Mouse (Mus musculus) myocyte (in vitro differentiated cells): ENCODE data around the gene Pold1. TPM values are rescaled to one million over a fixed set of nuclear protein-coding genes. Genes with fewer than 3 reads are reported as not detected.
A peak's percentile ranks its signal among the peaks of the same experiment; 100 is the strongest.

Source experiments
- H3K27me3 ChIP-seq: one replicate; pipeline ENCODE4 v1.6.1; 2011; ENCODE audit not compliant: control insufficient read depth, insufficient read depth, insufficient read length
- H3K36me3 ChIP-seq: one replicate; pipeline ENCODE4 v1.6.1; 2011; ENCODE audit not compliant: control insufficient read depth, insufficient read depth
- H3K4me2 ChIP-seq: one replicate; pipeline ENCODE4 v1.6.1; 2011; ENCODE audit warnings: low read depth, control low read depth
- H3K4me3 ChIP-seq: one replicate; pipeline ENCODE4 v1.5.1; 2011; ENCODE audit warnings: mild to moderate bottlenecking, control low read depth, moderate library complexity
- H3K79me2 ChIP-seq: one replicate; pipeline ENCODE4 v1.6.1; 2011; ENCODE audit not compliant: control insufficient read depth, insufficient read depth
- H3ac ChIP-seq: one replicate; pipeline ENCODE4 v1.6.1; 2011; ENCODE audit not compliant: control insufficient read depth, insufficient read length
- CEBPB ChIP-seq: IDR thresholded peaks from 2 replicates; pipeline ENCODE4 v1.6.1; 2011; ENCODE audit warnings: mild to moderate bottlenecking, moderate library complexity; ENCODE audit not compliant: poor library complexity, insufficient read depth, severe bottlenecking
- E2F4 ChIP-seq: IDR thresholded peaks from one replicate; pipeline ENCODE4 v1.6.1; 2011; ENCODE audit warnings: mild to moderate bottlenecking, control low read depth, moderate library complexity; ENCODE audit not compliant: insufficient read depth
- MAX ChIP-seq: IDR thresholded peaks from one replicate; pipeline ENCODE4 v1.6.1; 2011; ENCODE audit warnings: low read depth, mild to moderate bottlenecking, control low read depth
- MYOD1 ChIP-seq, 3 experiments: IDR thresholded peaks; one replicate each; pipeline ENCODE4 v1.6.1; 2011; ENCODE audit warnings: control low read depth in 2 of 3, low read depth in 2 of 3, mild to moderate bottlenecking in 2 of 3, moderate library complexity in 1 of 3; ENCODE audit not compliant: insufficient read length in 2 of 3, control insufficient read depth in 1 of 3
- MYOG ChIP-seq, 3 experiments: IDR thresholded peaks; one replicate each; pipeline ENCODE4 v1.6.1; 2011; ENCODE audit warnings: control low read depth in 2 of 3, low read depth in 2 of 3, mild to moderate bottlenecking in 2 of 3; ENCODE audit not compliant: insufficient read length in 2 of 3, control insufficient read depth in 1 of 3, insufficient read depth in 1 of 3
- POLR2A ChIP-seq: IDR thresholded peaks from one replicate; pipeline ENCODE4 v1.6.1; 2011; ENCODE audit warnings: low read depth, mild to moderate bottlenecking, control low read depth, moderate library complexity; ENCODE audit not compliant: insufficient read length
- POLR2AphosphoS2 ChIP-seq: IDR thresholded peaks from one replicate; pipeline ENCODE4 v1.6.1; 2011; ENCODE audit warnings: low read depth, control low read depth; ENCODE audit not compliant: insufficient read length
- REST ChIP-seq: IDR thresholded peaks from one replicate; pipeline ENCODE4 v1.6.1; 2011; ENCODE audit warnings: mild to moderate bottlenecking, control low read depth, moderate library complexity; ENCODE audit not compliant: insufficient read depth, insufficient read length
- SRF ChIP-seq: IDR thresholded peaks from one replicate; pipeline ENCODE4 v1.6.1; 2011; ENCODE audit warnings: low read depth; ENCODE audit not compliant: control insufficient read depth, insufficient read length
- TCF12 ChIP-seq: IDR thresholded peaks from one replicate; pipeline ENCODE4 v1.6.1; 2011; ENCODE audit warnings: mild to moderate bottlenecking, control low read depth; ENCODE audit not compliant: poor library complexity, insufficient read depth, severe bottlenecking
- TCF3 ChIP-seq: IDR thresholded peaks from one replicate; pipeline ENCODE4 v1.6.1; 2011; ENCODE audit warnings: low read depth, control low read depth; ENCODE audit not compliant: insufficient read length
- USF1 ChIP-seq: IDR thresholded peaks from one replicate; pipeline ENCODE4 v1.6.1; 2011; ENCODE audit warnings: low read depth, mild to moderate bottlenecking, control low read depth, moderate library complexity
- polyA plus RNA-seq: library from polyadenylated mRNA; unstranded; fragments of >200 nt; fragmentation: generic; extraction: Trizol; gene quantifications from one replicate; pipeline ENCODE4 v1.2.1, GENCODE M21; 2012; ENCODE audit warnings: missing spikeins

Pold1 gene
- 23.9 TPM for polyA plus RNA-seq

- peak within 1 kb of the TSS; percentile 39 for H3K4me3 ChIP-seq
- no peak for TF ChIP-seq MAX
- TF ChIP-seq POLR2A = peak; percentile 58
- no peak for TF ChIP-seq TCF12
- no peak for TF ChIP-seq REST
- TF ChIP-seq POLR2AphosphoS2 = peak; percentile 96
- TF ChIP-seq MYOG (IDR thresholded peaks at IDR 0.05; ENCODE audit: control insufficient read depth in 1 of 3, insufficient read depth in 1 of 3, insufficient read length in 2 of 3, low read depth in 2 of 3) = no peak
- TF ChIP-seq E2F4 = peak; percentile 78
- TF ChIP-seq CEBPB = no peak
- TF ChIP-seq TCF3 = no peak
- H3K79me2 ChIP-seq = peaks cover 16% of the 10 kb centered on the region
- H3ac ChIP-seq = no peak within 1 kb of the TSS
- peak within 1 kb of the TSS; percentile 87 for H3K4me2 ChIP-seq
- no peaks in the 10 kb centered on the region for H3K27me3 ChIP-seq
- H3K36me3 ChIP-seq = no peaks in the 10 kb centered on the region
Measured at GRCm38 (mm10) chr7:44548497-44549087, at the start of gene Pold1. Gene Pold1, minus strand, starts transcription at chr7:44548849.

- TF ChIP-seq MYOG (IDR thresholded peaks at IDR 0.05; ENCODE audit: control insufficient read depth in 1 of 3, insufficient read depth in 1 of 3, insufficient read length in 2 of 3, low read depth in 2 of 3) = no peak
- no peak for TF ChIP-seq MYOD1 (IDR thresholded peaks at IDR 0.05; ENCODE audit: control insufficient read depth in 1 of 3, insufficient read length in 2 of 3, low read depth in 2 of 3)
- TF ChIP-seq TCF12 = no peak
- no peak for TF ChIP-seq TCF3
- no peak for TF ChIP-seq SRF
- TF ChIP-seq MAX = no peak
- no peak for TF ChIP-seq USF1
- no peak for TF ChIP-seq CEBPB
- TF ChIP-seq POLR2A = no peak
- TF ChIP-seq REST = no peak
- no peak for TF ChIP-seq E2F4
- TF ChIP-seq POLR2AphosphoS2 = no peak
Measured at GRCm38 (mm10) chr7:44598336-44598735, 49.7 kb upstream of the Pold1 start.

GRCm38 (mm10) chr7:44597666-44598065 lies 49.0 kb upstream of the Pold1 start:
- Histone ChIP-seq H3ac (no peak overlapping the region), H3K79me2 (no peaks in the 10 kb centered on the region), H3K4me2 (no peak overlapping the region), H3K4me3 (no peak overlapping the region), H3K27me3 (peaks cover 72% of the 10 kb centered on the region), H3K36me3 (no peaks in the 10 kb centered on the region)
- no peak for TF ChIP-seq MAX
- no peak for TF ChIP-seq CEBPB
- TF ChIP-seq REST = no peak
- TF ChIP-seq POLR2A = no peak
- TF ChIP-seq USF1 = no peak
- no peak for TF ChIP-seq MYOD1 (IDR thresholded peaks at IDR 0.05; ENCODE audit: control insufficient read depth in 1 of 3, insufficient read length in 2 of 3, low read depth in 2 of 3)
- no peak for TF ChIP-seq SRF
- TF ChIP-seq MYOG (IDR thresholded peaks at IDR 0.05; ENCODE audit: control insufficient read depth in 1 of 3, insufficient read depth in 1 of 3, insufficient read length in 2 of 3, low read depth in 2 of 3) = no peak
- no peak for TF ChIP-seq TCF3
- TF ChIP-seq TCF12 = no peak
- no peak for TF ChIP-seq E2F4
- no peak for TF ChIP-seq POLR2AphosphoS2

More at GRCm38 (mm10) chr7:44598336-44598735, 49.7 kb upstream of the Pold1 start:
- H3K4me3 ChIP-seq = no peak overlapping the region
- peaks cover 73% of the 10 kb centered on the region for H3K27me3 ChIP-seq
- no peaks in the 10 kb centered on the region for H3K36me3 ChIP-seq
- no peak overlapping the region for H3K4me2 ChIP-seq
- no peaks in the 10 kb centered on the region for H3K79me2 ChIP-seq
- no peak overlapping the region for H3ac ChIP-seq

GRCm38 (mm10) chr7:44596996-44597538 lies 48.4 kb upstream of the Pold1 start:
- no peak for TF ChIP-seq MYOD1 (IDR thresholded peaks at IDR 0.05; ENCODE audit: control insufficient read depth in 1 of 3, insufficient read length in 2 of 3, low read depth in 2 of 3)
- TF ChIP-seq CEBPB = no peak
- Histone ChIP-seq H3ac (no peak overlapping the region), H3K79me2 (no peaks in the 10 kb centered on the region), H3K27me3 (peaks cover 66% of the 10 kb centered on the region), H3K36me3 (no peaks in the 10 kb centered on the region), H3K4me3 (no peak overlapping the region), H3K4me2 (no peak overlapping the region)

- H3K4me3 ChIP-seq = no peak overlapping the region
- no peaks in the 10 kb centered on the region for H3K79me2 ChIP-seq
- no peaks in the 10 kb centered on the region for H3K36me3 ChIP-seq
- H3ac ChIP-seq = no peak overlapping the region
- no peak for TF ChIP-seq MYOG (IDR thresholded peaks at IDR 0.05; ENCODE audit: control insufficient read depth in 1 of 3, insufficient read depth in 1 of 3, insufficient read length in 2 of 3, low read depth in 2 of 3)
- TF ChIP-seq MAX = no peak
- no peak for TF ChIP-seq POLR2AphosphoS2
- no peak for TF ChIP-seq CEBPB
- TF ChIP-seq TCF12 = no peak
- no peak for TF ChIP-seq MYOD1 (IDR thresholded peaks at IDR 0.05; ENCODE audit: control insufficient read depth in 1 of 3, insufficient read length in 2 of 3, low read depth in 2 of 3)
- TF ChIP-seq TCF3 = no peak
- TF ChIP-seq POLR2A = no peak
- TF ChIP-seq REST = no peak
- no peak for TF ChIP-seq E2F4
- TF ChIP-seq USF1 = no peak
- no peak for TF ChIP-seq SRF
- no peak overlapping the region for H3K4me2 ChIP-seq
- H3K27me3 ChIP-seq = peaks cover 66% of the 10 kb centered on the region
Measured at GRCm38 (mm10) chr7:44596051-44596450, 47.4 kb upstream of the Pold1 start.
